ENCODE assay signal across 9 mouse cellular contexts in genomic region chr15:95848493-95849064, GRCm38 (mm10). TPM values are rescaled to one million over a fixed set of nuclear protein-coding genes. Genes with fewer than 3 reads are reported as not detected.
DNase-seq lines count a peak whose midpoint lies in the region; ATAC-seq and TF ChIP-seq lines count a peak whose summit lies in the region.
"Had no signal": no experiment of that assay in that cellular context is flagged by ENCODE, and none has a peak within 500 bp of the region (broad histone marks: within the 10 kb centered on the region; RNA-seq: fewer than 3 reads in every experiment).

No protein-coding gene starts in this region.

- H3K27me3 ChIP-seq in lung, embryonic 14.5 days (ENCODE audit: insufficient read depth, low read length) = no peaks in the 10 kb centered on the region
- H3K27me3 ChIP-seq in kidney, postnatal 0 days (ENCODE audit: insufficient read depth, low read length) = no peaks in the 10 kb centered on the region
- no peaks in the 10 kb centered on the region for H3K27me3 ChIP-seq in hindbrain, embryonic 14.5 days (ENCODE audit: control insufficient read depth, insufficient read depth, low read length)

- H3K4me2 ChIP-seq in lung, embryonic 14.5 days = no peak overlapping the region
- no peak overlapping the region for H3K4me2 ChIP-seq in kidney, postnatal 0 days (ENCODE audit: low read length)
- H3K4me2 ChIP-seq in hindbrain, embryonic 14.5 days (replicated peaks) = no peak overlapping the region
- H3K4me2 ChIP-seq: heart, embryonic 11.5 days had no signal

- no peak for DNase-seq in lung, embryonic 14.5 days
- DNase-seq in lung, postnatal 36 days = no peak
- DNase-seq in adrenal gland, postnatal 36 days = peak; percentile 41 to 52
- DNase-seq in kidney, postnatal 0 days (ENCODE audit: low spot score) = no peak
- DNase-seq in spleen, postnatal 10 days (ENCODE audit: low spot score in 2 of 2) = peak; percentile 62 to 87
- no peak for DNase-seq in right cerebral cortex, postnatal 36 days (ENCODE audit: low spot score in 2 of 2)
- DNase-seq in heart, postnatal 4 days = no peak
- no peak for DNase-seq in hindbrain, embryonic 14.5 days (ENCODE audit: low spot score)

- no peak overlapping the region for H3K4me3 ChIP-seq in lung, embryonic 14.5 days (ENCODE audit: low read depth, low read length)
- H3K4me3 ChIP-seq in kidney, postnatal 0 days (replicated peaks; ENCODE audit: low read depth, low read length) = no peak overlapping the region
- no peak overlapping the region for H3K4me3 ChIP-seq in hindbrain, embryonic 14.5 days (replicated peaks; ENCODE audit: low read length)

- no peaks in the 10 kb centered on the region for H3K9me3 ChIP-seq in lung, embryonic 14.5 days (ENCODE audit: low read depth, low read length)
- no peaks in the 10 kb centered on the region for H3K9me3 ChIP-seq in kidney, postnatal 0 days (replicated peaks; ENCODE audit: low read length)
- H3K9me3 ChIP-seq in hindbrain, embryonic 14.5 days (ENCODE audit: control insufficient read depth, low read length) = no peaks in the 10 kb centered on the region

- TF ChIP-seq CTCF in lung, embryonic 14.5 days (IDR thresholded peaks at IDR 0.05; ENCODE audit: low read depth) = no peak
- no peak for TF ChIP-seq CTCF in kidney, postnatal 0 days (IDR thresholded peaks at IDR 0.05; ENCODE audit: low read depth)

- H3K9ac ChIP-seq in lung, embryonic 14.5 days = no peak overlapping the region
- H3K9ac ChIP-seq in kidney, postnatal 0 days (ENCODE audit: low read depth, low read length) = no peak overlapping the region
- H3K9ac ChIP-seq in hindbrain, embryonic 14.5 days = no peak overlapping the region

- 56% methylated on average over 6 of the region's 6 CpGs for WGBS in lung, embryonic 14.5 days
- 46% methylated on average over 6 of the region's 6 CpGs for WGBS in kidney, postnatal 0 days
- WGBS in hindbrain, embryonic 14.5 days = 57% methylated on average over 6 of the region's 6 CpGs

- no peaks in the 10 kb centered on the region for H3K36me3 ChIP-seq in lung, embryonic 14.5 days (ENCODE audit: insufficient read depth)
- H3K36me3 ChIP-seq in kidney, postnatal 0 days (ENCODE audit: insufficient read depth, low read length) = no peaks in the 10 kb centered on the region
- H3K36me3 ChIP-seq in hindbrain, embryonic 14.5 days (replicated peaks; ENCODE audit: control insufficient read depth, insufficient read depth) = no peaks in the 10 kb centered on the region

- no peak for ATAC-seq in lung, embryonic 14.5 days (ENCODE audit: insufficient read depth)
- ATAC-seq in kidney, postnatal 0 days (replicated peaks; ENCODE audit: low FRiP score, low read depth) = no peak
- no peak for ATAC-seq in hindbrain, embryonic 14.5 days (ENCODE audit: low FRiP score)

- H3K4me1 ChIP-seq in lung, embryonic 14.5 days (ENCODE audit: insufficient read depth) = peaks cover 3% of the 10 kb centered on the region; the same call in 1 of the 2 replicates
- peaks cover 29% of the 10 kb centered on the region for H3K4me1 ChIP-seq in kidney, postnatal 0 days (replicated peaks; ENCODE audit: insufficient read depth, low read length)
- no peaks in the 10 kb centered on the region; the same call in 1 of the 2 replicates for H3K4me1 ChIP-seq in hindbrain, embryonic 14.5 days (replicated peaks; ENCODE audit: control insufficient read depth, insufficient read depth, low read length)

- peak overlapping the region; percentile 52; the same call in 1 of the 2 replicates for H3K27ac ChIP-seq in lung, embryonic 14.5 days (ENCODE audit: low read depth)
- peak overlapping the region; percentile 51 for H3K27ac ChIP-seq in kidney, postnatal 0 days
- no peak overlapping the region for H3K27ac ChIP-seq in hindbrain, embryonic 14.5 days

RNA-seq across cellular contexts. Expression of gene Ano6, which starts 57.9 kb away (rescaled TPM):
- polyA plus RNA-seq in lung, embryonic 14.5 days (2014; fragmentation: Nextera tagmentation; extraction: Ambion mirVana) = 54.7 and 57.5 TPM in 2 replicates
- total RNA-seq in adrenal gland, postnatal 36 days (2021) = 10 to 100 TPM; 68.0 to 73.7 TPM
- polyA plus RNA-seq in kidney, postnatal 0 days (2015; fragmentation: Nextera tagmentation; extraction: Ambion mirVana) = 35.2 and 39.6 TPM in 2 replicates
- total RNA-seq in heart, postnatal 4 days (2021) = 10 to 100 TPM; 43.2 to 46.6 TPM
- 30.6 and 33.2 TPM in 2 replicates for polyA plus RNA-seq in hindbrain, embryonic 14.5 days (2014; fragmentation: Nextera tagmentation; extraction: Ambion mirVana)

Comparison
In these comparisons a context has a peak if more than half of its experiments do, and no peak if none do; other contexts are left out.
1. DNase-seq: peak in adrenal gland, postnatal 36 days (2 of 2) and spleen, postnatal 10 days (2 of 2); none in lung, embryonic 14.5 days (single experiment), lung, postnatal 36 days (single experiment), kidney, postnatal 0 days (single experiment), right cerebral cortex, postnatal 36 days (0 of 2), heart, postnatal 4 days (single experiment) and hindbrain, embryonic 14.5 days (single experiment).